Mouse (Mus musculus) CH12.LX (cell line): ENCODE data around the gene Dhx40. TPM values are rescaled to one million over a fixed set of nuclear protein-coding genes. Genes with fewer than 3 reads are reported as not detected.
"Not testable (repeated sequence)": the region's sequence is repeated elsewhere in the genome, so short reads cannot be mapped to it uniquely, and the experiment has no call there.

Source experiments
- DNase-seq: peaks from one replicate; pipeline ENCODE4 v3.0.0-alpha.2; 2013; ENCODE audit errors: extremely low read depth
- H3K27ac ChIP-seq: 2 replicates; pipeline ENCODE4 v1.5.1; 2012; ENCODE audit warnings: low read depth, mild to moderate bottlenecking, control low read depth, moderate library complexity; ENCODE audit not compliant: insufficient read depth
- H3K27me3 ChIP-seq: replicated peaks from 2 replicates; pipeline ENCODE3; 2012; ENCODE audit warnings: inconsistent platforms
- H3K36me3 ChIP-seq, 2 experiments: replicated peaks in 1 of 2; 2 replicates each; pipeline versions ENCODE3 to v1.6.1; 2012; ENCODE audit warnings: inconsistent platforms in 1 of 2, low read length in 1 of 2, mild to moderate bottlenecking in 1 of 2, mixed read lengths in 1 of 2, moderate library complexity in 1 of 2; ENCODE audit not compliant: control insufficient read depth in 1 of 2, insufficient read depth in 1 of 2
- H3K4me1 ChIP-seq, 2 experiments: 2 replicates each; pipeline ENCODE4 v1.6.1; 2012; ENCODE audit warnings: inconsistent platforms in 1 of 2, moderate library complexity in 1 of 2; ENCODE audit not compliant: insufficient read depth in 2 of 2, control insufficient read depth in 1 of 2
- H3K4me2 ChIP-seq: 2 replicates; pipeline ENCODE4 v1.6.1; 2012; ENCODE audit warnings: low read depth, mild to moderate bottlenecking, control low read depth; ENCODE audit not compliant: poor library complexity, insufficient read depth, severe bottlenecking
- H3K4me3 ChIP-seq, 3 experiments: fragments of 150-350 bp in 1 of 3; sonication (generic) in 1 of 3; replicated peaks in 1 of 3; 2 replicates each; pipeline versions ENCODE3 to v1.5.1; 2011 to 2012; ENCODE audit warnings: low read depth in 2 of 3, low read length in 2 of 3, mild to moderate bottlenecking in 2 of 3, moderate library complexity in 2 of 3, control low read depth in 1 of 3, improper control_type of control experiment in 1 of 3, inconsistent platforms in 1 of 3, mixed read lengths in 1 of 3; ENCODE audit not compliant: poor library complexity in 1 of 3
- H3K79me2 ChIP-seq: replicated peaks from 2 replicates; pipeline ENCODE4 v1.6.1; 2012; ENCODE audit warnings: mild to moderate bottlenecking, moderate library complexity; ENCODE audit not compliant: control insufficient read depth, poor library complexity, insufficient read depth, severe bottlenecking; ENCODE audit errors: extremely low read depth
- H3K9ac ChIP-seq: 2 replicates; pipeline ENCODE4 v1.6.1; 2012; ENCODE audit warnings: low read depth, mild to moderate bottlenecking, control low read depth, moderate library complexity; ENCODE audit not compliant: insufficient read depth
- H3K9me3 ChIP-seq: replicated peaks from 2 replicates; pipeline ENCODE3; 2012; ENCODE audit warnings: low read length, inconsistent platforms, mixed read lengths
- BHLHE40 ChIP-seq: IDR thresholded peaks from 2 replicates; pipeline ENCODE4 v1.6.1; 2011; ENCODE audit warnings: mild to moderate bottlenecking, low read depth, low read length, improper control_type of control experiment
- E2F4 ChIP-seq: IDR thresholded peaks from 2 replicates; pipeline ENCODE4 v1.6.1; 2011; ENCODE audit warnings: low read depth, low read length, improper control_type of control experiment; ENCODE audit not compliant: insufficient replicate concordance
- HCFC1 ChIP-seq: IDR thresholded peaks from 2 replicates; pipeline ENCODE4 v1.6.1; 2012; ENCODE audit warnings: low read depth, mild to moderate bottlenecking, inconsistent platforms, low read length, improper control_type of control experiment
- IRF4 ChIP-seq: IDR thresholded peaks from 2 replicates; pipeline ENCODE4 v1.6.1; 2014; ENCODE audit warnings: low read depth, mild to moderate bottlenecking, inconsistent platforms, low read length, improper control_type of control experiment
- MAX ChIP-seq: IDR thresholded peaks from 2 replicates; pipeline ENCODE4 v1.6.1; 2011; ENCODE audit warnings: low read length, improper control_type of control experiment
- MAZ ChIP-seq: IDR thresholded peaks from 2 replicates; pipeline ENCODE4 v1.6.1; 2012; ENCODE audit warnings: low read depth, mild to moderate bottlenecking, inconsistent platforms, low read length, improper control_type of control experiment, moderate library complexity
- MEF2A ChIP-seq: IDR thresholded peaks from 2 replicates; pipeline ENCODE4 v1.6.1; 2014; ENCODE audit warnings: low read depth, mild to moderate bottlenecking, inconsistent platforms, low read length, improper control_type of control experiment, borderline replicate concordance
- MXI1 ChIP-seq: IDR thresholded peaks from 2 replicates; pipeline ENCODE4 v1.6.1; 2011; ENCODE audit warnings: mild to moderate bottlenecking, low read depth, low read length, improper control_type of control experiment
- POLR2AphosphoS2 ChIP-seq: IDR thresholded peaks from 2 replicates; pipeline ENCODE4 v1.6.1; 2011; ENCODE audit warnings: low read depth, low read length, improper control_type of control experiment
- RCOR1 ChIP-seq: conservative IDR thresholded peaks from 2 replicates; pipeline ENCODE4 v1.6.1; 2012; ENCODE audit warnings: low read depth, mild to moderate bottlenecking, inconsistent platforms, low read length, improper control_type of control experiment
- SMC3 ChIP-seq: IDR thresholded peaks from 2 replicates; pipeline ENCODE4 v1.6.1; 2011; ENCODE audit warnings: low read depth, low read length, improper control_type of control experiment
- TBP ChIP-seq: conservative IDR thresholded peaks from 2 replicates; pipeline ENCODE4 v1.6.1; 2011; ENCODE audit warnings: low read depth, low read length, improper control_type of control experiment
- ZC3H11A ChIP-seq: IDR thresholded peaks from 2 replicates; pipeline ENCODE4 v1.6.1; 2012; ENCODE audit warnings: low read depth, mild to moderate bottlenecking, inconsistent platforms, low read length, improper control_type of control experiment
- ZMIZ1 ChIP-seq: IDR thresholded peaks from 2 replicates; pipeline ENCODE4 v1.6.1; 2012; ENCODE audit warnings: low read depth, mild to moderate bottlenecking, inconsistent platforms, low read length, improper control_type of control experiment
- dilution Hi-C: fragments of 300-500 bp; cut with MboI; formaldehyde crosslinking; loops from 2 replicates; pipeline ENCODE4 v1.14.3; 2020; ENCODE audit warnings: low sequenced_read_pairs; ENCODE audit not compliant: extremely low pct_unique_long_range_greater_than_20kb, extremely low pct_ligation_motif_present
- in situ Hi-C: fragments of 300-500 bp; cut with MboI; formaldehyde crosslinking; loops from 3 replicates; pipeline ENCODE4 v1.14.3; 2019; ENCODE audit warnings: low sequenced_read_pairs, low pct_ligation_motif_present, low pct_unique_long_range_greater_than_20kb, mixed read lengths
- polyA plus RNA-seq: library from polyadenylated mRNA; unstranded; fragments of >175 nt; gene quantifications from 2 replicates; pipeline ENCODE4 v1.2.1, GENCODE M21; 2012; ENCODE audit warnings: low read depth; ENCODE audit not compliant: insufficient read length
- total RNA-seq, 2 experiments: library from RNA; depleted of rRNA; stranded (reverse); fragments of 300-350 nt in 1 of 2; fragments of >200 nt in 1 of 2; gene quantifications; 2 replicates each; pipeline ENCODE4 v1.2.3; 2012 to 2014

The Dhx40 gene
- total and polyA plus RNA-seq, 3 experiments = 12.6 to 20.3 (median 15.5) TPM

GRCm38 (mm10) chr11:86822531-86822930, 15.0 kb upstream of the Dhx40 start:
- no peaks in the 10 kb centered on the region for H3K36me3 ChIP-seq
- no peak overlapping the region for H3K4me2 ChIP-seq
- peaks cover 20% of the 10 kb centered on the region for H3K27me3 ChIP-seq
- H3K79me2 ChIP-seq = no peaks in the 10 kb centered on the region
- no peak overlapping the region for H3K27ac ChIP-seq
- TF ChIP-seq ZC3H11A (no peak), BHLHE40 (0 out of 2 replicates have a peak, but pooled peaks have one; percentile 14)
- no peaks in the 10 kb centered on the region for H3K9me3 ChIP-seq
- H3K4me1 ChIP-seq = peaks cover 0 to 11% of the 10 kb centered on the region in 2 experiments; a peak in 1 of 4 replicates
- no peak for DNase-seq
- dilution Hi-C loops = no loop called here
- no peak overlapping the region for H3K4me3 ChIP-seq
- in situ Hi-C loops = no loop called here
- no peak overlapping the region for H3K9ac ChIP-seq

- dilution Hi-C loops (no loop called here), in situ Hi-C loops (no loop called here)
- Histone ChIP-seq H3K9ac (no peak overlapping the region), H3K36me3 (no peaks in the 10 kb centered on the region), H3K4me1 (peaks cover 0 to 8% of the 10 kb centered on the region in 2 experiments; a peak in 1 of 4 replicates), H3K9me3 (no peaks in the 10 kb centered on the region), H3K4me3 (no peak overlapping the region), H3K4me2 (no peak overlapping the region), H3K79me2 (no peaks in the 10 kb centered on the region), H3K27me3 (peaks cover 20% of the 10 kb centered on the region), H3K27ac (no peak overlapping the region)
- DNase-seq = no peak
- no peak for TF ChIP-seq MXI1
- no peak for TF ChIP-seq MAX
- no peak for TF ChIP-seq IRF4
- no peak for TF ChIP-seq SMC3
- TF ChIP-seq HCFC1 = no peak
- TF ChIP-seq MAZ = no peak
Observed at GRCm38 (mm10) chr11:86819536-86819935, 12.0 kb upstream of the Dhx40 start.

GRCm38 (mm10) chr11:86818928-86819327, 11.4 kb upstream of the Dhx40 start:
- dilution Hi-C loops = no loop called here
- H3K4me3 ChIP-seq = no peak overlapping the region
- H3K4me2 ChIP-seq = no peak overlapping the region
- no peaks in the 10 kb centered on the region for H3K9me3 ChIP-seq
- no peak overlapping the region for H3K9ac ChIP-seq
- no peak overlapping the region for H3K27ac ChIP-seq
- H3K27me3 ChIP-seq = peaks cover 20% of the 10 kb centered on the region
- no peaks in the 10 kb centered on the region for H3K36me3 ChIP-seq
- no peak for DNase-seq
- peaks cover 0 to 8% of the 10 kb centered on the region in 2 experiments; a peak in 1 of 4 replicates for H3K4me1 ChIP-seq
- no peaks in the 10 kb centered on the region for H3K79me2 ChIP-seq
- in situ Hi-C loops = no loop called here
- TF ChIP-seq MEF2A = no peak
- TF ChIP-seq POLR2AphosphoS2 = no peak
- TF ChIP-seq E2F4 = no peak
- TF ChIP-seq ZMIZ1 = no peak
- TF ChIP-seq TBP = no peak
- no peak for TF ChIP-seq RCOR1

GRCm38 (mm10) chr11:86816288-86816687, 8.7 kb upstream of the Dhx40 start:
- H3K27me3 ChIP-seq = peaks cover 11% of the 10 kb centered on the region
- H3K79me2 ChIP-seq, dilution Hi-C loops, H3K36me3 ChIP-seq, H3K9ac ChIP-seq, H3K4me1 ChIP-seq, H3K27ac ChIP-seq, in situ Hi-C loops, H3K4me2 ChIP-seq, H3K9me3 ChIP-seq, DNase-seq, H3K4me3 ChIP-seq: not testable (repeated sequence)

- H3K79me2 ChIP-seq, DNase-seq, H3K9me3 ChIP-seq, H3K36me3 ChIP-seq, H3K27ac ChIP-seq, H3K4me1 ChIP-seq, in situ Hi-C loops, H3K4me2 ChIP-seq, H3K9ac ChIP-seq, H3K4me3 ChIP-seq, dilution Hi-C loops: not testable (repeated sequence)
- peaks cover 18% of the 10 kb centered on the region for H3K27me3 ChIP-seq
Observed at GRCm38 (mm10) chr11:86814481-86814880, 6.9 kb upstream of the Dhx40 start.
